Mouse (Mus musculus) hindbrain, postnatal 0 days (tissue): ENCODE measurements around the gene Kif5a. TPM values are rescaled to one million over a fixed set of nuclear protein-coding genes. Genes with fewer than 3 reads are reported as not detected.
A peak's percentile ranks its signal among the peaks of the same experiment; 100 is the strongest.

ENCODE experiments used
- ATAC-seq: fragments of 200-750 bp; cut with Nextera tagmentation; 2 replicates; pipeline ENCODE4 v1.8.0; 2017; ENCODE audit warnings: mild to moderate bottlenecking, moderate TSS enrichment, moderate library complexity
- DNase-seq: peaks from one replicate; pipeline ENCODE4 v3.0.0-alpha.2; 2015; ENCODE audit warnings: low spot score
- H3K27ac ChIP-seq: fragments of 300-500 bp; sonication (generic); 2 replicates; pipeline ENCODE4 v1.5.1; 2014; ENCODE audit warnings: mild to moderate bottlenecking
- H3K27me3 ChIP-seq: fragments of 300-500 bp; sonication (generic); 2 replicates; pipeline ENCODE4 v1.6.1; 2014; ENCODE audit warnings: low read length, mixed read lengths; ENCODE audit not compliant: insufficient read depth
- H3K36me3 ChIP-seq: fragments of 300-500 bp; sonication (generic); 2 replicates; pipeline ENCODE4 v1.6.1; 2014; ENCODE audit warnings: low read length, mixed read lengths; ENCODE audit not compliant: insufficient read depth
- H3K4me1 ChIP-seq: fragments of 300-500 bp; sonication (generic); 2 replicates; pipeline ENCODE4 v1.6.1; 2014; ENCODE audit warnings: antibody characterized with exemption, low read length, mixed read lengths; ENCODE audit not compliant: insufficient read depth
- H3K4me2 ChIP-seq: fragments of 300-500 bp; sonication (generic); 2 replicates; pipeline ENCODE4 v1.6.1; 2014; ENCODE audit warnings: low read depth, mild to moderate bottlenecking, low read length, moderate library complexity, mixed read lengths
- H3K4me3 ChIP-seq: fragments of 300-500 bp; sonication (generic); 2 replicates; pipeline ENCODE4 v1.5.1; 2014; ENCODE audit warnings: low read length
- H3K9ac ChIP-seq: fragments of 300-500 bp; sonication (generic); replicated peaks from 2 replicates; pipeline ENCODE4 v1.6.1; 2014; ENCODE audit warnings: mild to moderate bottlenecking, low read length, moderate library complexity, mixed read lengths
- H3K9me3 ChIP-seq: fragments of 300-500 bp; sonication (generic); 2 replicates; pipeline ENCODE4 v1.6.1; 2016; ENCODE audit warnings: low read length, mixed read lengths
- CTCF ChIP-seq: IDR thresholded peaks from 2 replicates; pipeline ENCODE4 v1.5.1; 2016; ENCODE audit warnings: antibody characterized with exemption, control low read depth, low read depth
- WGBS: fragments of 180-500 bp; shearing (Covaris S2); extraction: QIAGEN DNeasy Blood & Tissue Kit; methylation state at CpG from one replicate; pipeline ENCODE4 v1.1.7; 2014; 5-methylcytosine and 5-hydroxymethylcytosine counted together
- polyA plus RNA-seq: library from polyadenylated mRNA; unstranded; fragments of >200 nt; fragmentation: Nextera tagmentation; extraction: Ambion mirVana; gene quantifications from 2 replicates; pipeline ENCODE4 v1.2.1, GENCODE M21; 2015
- total RNA-seq: library from RNA; depleted of rRNA; stranded (reverse); fragments of >200 nt; gene quantifications from 2 replicates; pipeline ENCODE4 v1.2.3, GENCODE M21; 2014

The Kif5a gene
- total and polyA plus RNA-seq, 2 experiments from 2014 or later: 103 to 231 TPM

DNA sequence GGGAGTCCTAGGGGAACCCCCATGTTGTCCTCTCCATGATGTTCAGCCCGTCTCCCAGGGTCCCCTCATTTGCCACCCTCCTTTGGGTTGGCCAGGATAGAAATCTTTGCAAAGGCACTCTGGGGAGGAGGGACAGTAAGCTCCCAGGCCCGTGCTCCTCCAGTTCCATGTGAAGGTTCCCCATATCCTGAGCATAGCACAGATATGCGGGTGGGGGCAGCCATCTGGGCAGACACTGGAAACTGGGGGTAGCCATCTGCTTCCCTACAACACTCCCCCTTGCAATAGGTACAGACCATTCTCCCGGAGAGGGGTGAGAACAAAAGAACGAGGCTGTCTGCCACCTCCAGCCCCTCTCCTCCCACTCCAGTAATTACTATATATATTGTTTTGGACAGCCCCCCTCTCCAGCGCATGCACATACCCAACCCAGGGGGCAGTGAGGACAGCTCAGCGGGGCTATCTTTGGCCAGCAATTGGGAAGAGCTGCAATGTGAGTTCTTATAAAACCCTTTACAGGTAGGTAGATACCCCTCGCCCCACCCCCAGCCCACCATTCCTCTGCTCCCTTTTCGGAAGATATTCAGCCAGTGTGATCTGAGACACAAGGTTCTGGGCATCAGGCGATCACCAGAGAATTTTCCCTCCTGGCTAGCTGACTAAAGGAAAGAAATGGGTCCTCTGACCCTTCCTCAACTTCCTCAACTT lies 75.6 kb downstream of the Kif5a start:
- Histone ChIP-seq H3K27me3 (no peaks in the 10 kb centered on the region), H3K4me3 (peak overlapping the region; percentile 59), H3K27ac (peak overlapping the region; percentile 73; the same call in 1 of the 2 replicates), H3K9ac (peak overlapping the region; percentile 74), H3K9me3 (no peaks in the 10 kb centered on the region), H3K4me1 (peaks cover 7% of the 10 kb centered on the region), H3K4me2 (peak overlapping the region; percentile 98), H3K36me3 (peaks cover 4% of the 10 kb centered on the region)
- TF ChIP-seq CTCF: no peak
- DNase-seq (peak; percentile 41), ATAC-seq (no peak)
- WGBS: 31% methylated on average over 10 of the region's 10 CpGs

DNA sequence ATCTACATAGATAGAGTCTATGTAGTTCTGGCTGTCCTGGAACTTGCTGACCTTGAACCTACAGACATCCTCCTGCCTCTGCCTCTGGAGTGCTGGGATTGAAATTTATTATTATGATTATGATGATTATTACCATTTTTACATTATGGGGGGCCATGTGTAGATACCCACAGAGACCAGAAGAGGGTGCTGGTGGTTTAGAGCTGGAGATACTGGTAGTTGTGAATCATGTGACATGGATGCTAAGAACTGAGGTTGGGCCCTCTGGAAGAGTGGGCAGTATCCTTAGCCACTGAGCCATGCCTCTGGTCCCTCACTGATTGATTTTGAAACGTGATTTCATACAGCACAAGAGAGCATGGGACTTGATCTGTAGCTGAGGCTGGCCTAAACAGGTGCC lies 76.7 kb downstream of the Kif5a start:
- WGBS: 80% methylated on average over 1 of the region's 1 CpGs
- H3K4me1 ChIP-seq: peaks cover 7% of the 10 kb centered on the region

DNA sequence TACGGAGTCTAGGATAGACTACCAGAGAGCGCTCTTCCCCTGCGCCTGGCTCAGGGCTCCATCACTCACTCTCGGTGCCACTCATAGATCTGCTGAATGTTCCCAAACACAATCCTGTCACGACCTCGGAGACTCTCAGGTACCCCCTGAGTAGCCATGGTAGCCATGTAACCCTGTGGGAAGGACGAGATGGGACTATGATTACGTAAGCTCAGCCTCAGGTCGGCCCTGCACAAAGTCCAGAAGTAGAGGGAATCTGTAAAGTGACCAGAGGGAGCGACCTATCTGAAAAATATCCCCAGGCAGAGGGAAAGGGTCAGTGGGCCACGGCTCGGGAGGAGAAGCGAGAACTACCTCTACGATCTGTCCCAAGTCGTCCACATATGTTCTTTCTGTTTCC lies 77.6 kb downstream of the Kif5a start:
- no peak for TF ChIP-seq CTCF
- Histone ChIP-seq H3K4me2 (no peak overlapping the region), H3K9ac (no peak overlapping the region), H3K27ac (no peak overlapping the region), H3K9me3 (no peaks in the 10 kb centered on the region), H3K27me3 (no peaks in the 10 kb centered on the region), H3K4me3 (no peak overlapping the region), H3K4me1 (peaks cover 7% of the 10 kb centered on the region), H3K36me3 (peaks cover 2% of the 10 kb centered on the region; the same call in 1 of the 2 replicates)
- 85% methylated on average over 15 of the region's 15 CpGs for WGBS
- no peak for ATAC-seq
- no peak for DNase-seq

More for the DNA sequence above, 76.7 kb downstream of the Kif5a start:
- Histone ChIP-seq H3K27me3 (no peaks in the 10 kb centered on the region), H3K9me3 (no peaks in the 10 kb centered on the region), H3K9ac (no peak overlapping the region), H3K4me2 (no peak overlapping the region), H3K36me3 (peaks cover 4% of the 10 kb centered on the region), H3K4me3 (no peak overlapping the region), H3K27ac (no peak overlapping the region)
- no peak for DNase-seq
- peak; percentile 47 for TF ChIP-seq CTCF
- ATAC-seq: no peak

DNA sequence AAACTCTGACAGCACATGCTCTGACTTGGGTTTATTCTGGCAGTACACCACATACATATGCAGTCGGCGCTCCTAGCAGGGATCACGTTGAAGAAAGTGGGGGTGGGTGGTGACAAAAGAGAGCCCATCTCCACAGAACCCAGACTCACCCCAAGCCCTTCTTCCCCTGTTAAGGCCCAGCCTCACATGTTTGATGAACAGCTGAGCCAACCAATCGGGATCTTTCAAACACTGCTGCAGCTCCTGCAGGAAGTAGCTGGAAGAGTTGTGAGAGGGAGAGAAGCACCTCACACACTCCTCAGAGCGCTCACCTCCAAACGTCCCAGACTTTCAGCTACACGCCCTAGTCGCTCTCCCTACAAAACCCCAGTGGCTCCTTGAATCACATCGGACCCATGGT lies 78.0 kb downstream of the Kif5a start:
- TF ChIP-seq CTCF: no peak
- Histone ChIP-seq H3K9ac (no peak overlapping the region), H3K4me3 (no peak overlapping the region), H3K27me3 (peaks cover 1% of the 10 kb centered on the region; the same call in 1 of the 2 replicates), H3K4me2 (no peak overlapping the region), H3K36me3 (no peaks in the 10 kb centered on the region), H3K27ac (no peak overlapping the region), H3K4me1 (peaks cover 7% of the 10 kb centered on the region), H3K9me3 (no peaks in the 10 kb centered on the region)
- 71% methylated on average over 9 of the region's 9 CpGs for WGBS
- ATAC-seq: no peak
- no peak for DNase-seq

DNA sequence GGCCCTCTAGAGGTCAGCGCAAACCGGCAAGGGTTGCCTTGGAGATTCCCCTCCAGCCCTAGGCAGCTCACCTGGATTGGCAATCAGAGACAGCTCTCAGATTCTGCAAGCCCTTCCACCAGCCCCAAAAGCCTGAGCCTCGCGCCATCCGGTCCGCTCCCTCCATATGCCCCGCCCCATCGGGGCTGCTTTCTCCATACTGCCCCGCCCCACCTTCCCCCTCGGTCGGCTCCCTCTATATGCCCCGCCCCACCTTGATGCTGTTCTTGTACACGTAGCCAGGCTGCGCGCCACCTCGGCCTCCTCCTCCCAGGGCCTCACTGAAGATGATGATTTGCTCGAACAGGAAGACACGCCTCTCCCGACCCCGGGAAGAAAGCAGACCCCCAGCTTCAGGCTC lies 79.4 kb downstream of the Kif5a start:
- Histone ChIP-seq H3K9ac (no peak overlapping the region), H3K9me3 (no peaks in the 10 kb centered on the region)
- 21% methylated on average over 20 of the region's 20 CpGs for WGBS

DNA sequence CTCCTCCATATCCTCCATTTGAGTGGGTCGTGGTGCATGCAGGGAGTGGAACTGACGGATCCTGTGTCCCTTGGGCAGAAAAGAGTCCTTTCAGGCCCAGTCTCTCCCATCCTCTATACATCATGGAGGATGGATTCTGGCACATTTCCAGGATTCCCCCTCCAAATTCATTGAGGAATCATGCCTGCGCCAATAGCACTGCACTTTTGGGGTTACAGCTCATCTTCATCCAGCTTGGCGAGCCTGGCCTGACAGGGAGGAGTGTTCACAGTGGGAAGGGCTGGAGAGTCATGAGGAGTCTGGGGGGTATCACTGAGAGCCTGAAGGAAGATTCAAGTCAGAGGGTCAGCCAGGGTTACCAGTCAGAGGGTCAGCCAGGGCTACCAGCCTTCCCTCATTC lies 80.5 kb downstream of the Kif5a start:
- TF ChIP-seq CTCF: no peak
- Histone ChIP-seq H3K4me1 (peaks cover 9% of the 10 kb centered on the region), H3K36me3 (no peaks in the 10 kb centered on the region), H3K4me2 (no peak overlapping the region), H3K9me3 (no peaks in the 10 kb centered on the region), H3K9ac (no peak overlapping the region), H3K4me3 (no peak overlapping the region), H3K27me3 (peaks cover 13% of the 10 kb centered on the region), H3K27ac (no peak overlapping the region)
- no peak for ATAC-seq
- 76% methylated on average over 4 of the region's 4 CpGs for WGBS
- no peak for DNase-seq

More for the DNA sequence above, 79.4 kb downstream of the Kif5a start:
- H3K4me1 ChIP-seq: no peaks in the 10 kb centered on the region; the same call in 1 of the 2 replicates
- peaks cover 13% of the 10 kb centered on the region for H3K27me3 ChIP-seq
- no peak overlapping the region for H3K4me3 ChIP-seq
- no peak overlapping the region for H3K27ac ChIP-seq
- no peaks in the 10 kb centered on the region for H3K36me3 ChIP-seq
- ATAC-seq (no peak), DNase-seq (no peak)
- 0 out of 2 replicates have a peak, but pooled peaks have one; percentile 4 for TF ChIP-seq CTCF
- no peak overlapping the region for H3K4me2 ChIP-seq

DNA sequence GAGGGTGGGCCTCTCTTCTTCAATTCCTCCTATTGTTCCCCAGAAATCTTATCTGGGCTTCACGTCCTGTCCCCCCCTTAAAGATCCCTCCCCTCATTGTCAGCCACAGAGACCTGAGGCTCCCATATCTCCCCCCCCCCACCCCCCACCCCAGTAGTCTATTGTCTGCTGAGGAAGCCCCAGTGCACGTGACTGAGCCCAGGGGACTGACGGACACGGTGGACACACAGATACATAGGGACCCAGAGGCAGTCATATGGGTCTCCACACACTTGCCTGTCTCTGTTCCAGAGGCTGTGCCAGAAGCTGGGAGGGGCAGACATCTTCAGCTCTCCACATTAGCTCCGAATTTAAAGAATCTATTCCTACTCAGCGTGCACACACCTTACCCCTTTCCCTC lies 81.6 kb downstream of the Kif5a start:
- Histone ChIP-seq H3K4me2 (no peak overlapping the region), H3K9ac (no peak overlapping the region), H3K4me3 (no peak overlapping the region), H3K4me1 (peaks cover 9% of the 10 kb centered on the region), H3K9me3 (no peaks in the 10 kb centered on the region), H3K36me3 (no peaks in the 10 kb centered on the region), H3K27ac (no peak overlapping the region), H3K27me3 (peaks cover 14% of the 10 kb centered on the region)
- DNase-seq: no peak
- no peak for ATAC-seq
- WGBS: 71% methylated on average over 6 of the region's 6 CpGs
- no peak for TF ChIP-seq CTCF
